Mouse (Mus musculus): ENCODE measurements around the gene Elp5. TPM values are rescaled to one million over a fixed set of nuclear protein-coding genes. Genes with fewer than 3 reads are reported as not detected.
A peak's percentile ranks its signal among the peaks of the same experiment; 100 is the strongest.
"Not testable (repeated sequence)": the region's sequence is repeated elsewhere in the genome, so short reads cannot be mapped to it uniquely, and the experiment has no call there.

Elp5 gene
- polyA plus RNA-seq, 1 experiment from 2014 or later: 92.6 TPM

DNA sequence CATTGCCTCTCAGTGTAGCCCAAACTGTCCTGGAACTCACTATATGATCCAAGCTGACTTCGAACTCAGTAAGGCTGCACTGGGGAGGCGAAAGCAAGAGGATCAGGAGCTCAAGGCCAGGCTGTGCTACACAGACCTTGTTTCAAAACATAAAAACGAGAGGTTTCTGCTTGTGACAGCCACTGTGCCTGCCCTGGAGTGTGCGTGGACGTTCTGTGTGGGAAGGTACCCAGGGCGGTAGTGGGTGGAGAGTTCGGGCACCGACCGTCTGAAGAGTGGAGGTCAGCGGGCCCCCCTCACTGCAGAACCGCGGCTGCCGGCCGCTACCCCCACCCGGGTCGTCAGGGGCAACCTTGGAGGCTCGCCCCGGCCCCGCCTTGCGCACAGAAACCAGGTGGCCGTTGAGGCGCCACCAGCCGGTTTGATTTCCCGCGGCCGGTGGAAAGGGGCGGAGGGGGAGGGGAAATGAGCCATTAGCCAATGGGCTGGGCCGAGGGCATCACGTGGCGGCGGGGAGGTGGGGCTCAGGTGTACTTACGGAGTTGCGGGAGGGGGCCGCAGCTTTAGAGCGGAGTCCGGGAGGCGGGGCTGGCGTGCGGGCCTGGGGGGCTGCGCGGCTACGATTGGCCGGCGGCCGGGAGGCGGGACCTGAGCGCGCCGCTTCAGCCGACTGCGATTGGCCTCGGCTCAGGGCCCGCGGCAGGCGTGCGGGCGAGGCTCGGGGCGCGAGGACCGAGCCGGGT is 47.0 kb downstream of the Elp5 start, which contains the start of gene Ybx2:
Gene Ybx2, plus strand, starts transcription at position 660 of the 743 bp plus-strand sequence.
- DNase-seq (ENCODE audit: low spot score): peak; percentile 91

- no peak for DNase-seq (ENCODE audit: low spot score)
Observed at GRCm38 (mm10) chr11:69934681-69935080, 47.6 kb downstream of the Elp5 start.

GRCm38 (mm10) chr11:69934169-69934568 is 48.1 kb downstream of the Elp5 start:
- DNase-seq (ENCODE audit: low spot score): peak; percentile 89

- no peak for DNase-seq (ENCODE audit: low spot score)
Observed at GRCm38 (mm10) chr11:69933066-69933465, 49.3 kb downstream of the Elp5 start.

GRCm38 (mm10) chr11:69932254-69932653 is 50.1 kb downstream of the Elp5 start:
- no peak for DNase-seq (ENCODE audit: low spot score)

- DNase-seq (ENCODE audit: low spot score): no peak
Observed at GRCm38 (mm10) chr11:69931769-69932168, 50.5 kb downstream of the Elp5 start.

DNA sequence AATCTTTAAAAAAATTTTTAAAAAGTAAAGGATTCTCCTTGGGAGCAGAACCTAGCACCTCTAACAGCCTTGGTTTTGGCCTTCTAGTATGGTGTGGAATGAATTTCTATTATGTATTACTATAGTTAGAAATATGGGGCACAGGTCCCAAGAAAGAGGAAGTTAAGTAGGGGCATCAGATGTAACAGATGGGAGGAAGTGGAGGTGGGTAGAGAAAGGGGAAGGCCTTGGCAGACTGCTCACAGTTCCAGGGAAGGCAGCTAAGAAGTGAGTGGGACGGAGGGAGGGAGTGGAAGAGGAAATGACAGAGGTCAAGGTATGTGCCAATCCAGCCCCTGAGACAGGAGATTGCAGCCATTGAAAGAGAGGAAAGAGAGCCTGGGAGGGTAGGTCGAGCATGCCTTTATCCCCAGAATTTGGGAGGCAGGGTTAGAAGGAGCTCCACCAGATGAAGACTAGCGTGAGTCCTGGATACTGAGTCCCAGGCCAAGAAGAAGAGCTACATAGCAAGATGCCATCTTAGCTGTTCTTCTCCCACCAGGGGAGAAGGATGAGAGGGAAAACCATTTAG is 51.3 kb downstream of the Elp5 start:
- peak; percentile 45 for DNase-seq (ENCODE audit: low spot score)

GRCm38 (mm10) chr11:69930176-69930575 is 52.1 kb downstream of the Elp5 start:
- not testable (repeated sequence) for DNase-seq (ENCODE audit: low spot score)

DNA sequence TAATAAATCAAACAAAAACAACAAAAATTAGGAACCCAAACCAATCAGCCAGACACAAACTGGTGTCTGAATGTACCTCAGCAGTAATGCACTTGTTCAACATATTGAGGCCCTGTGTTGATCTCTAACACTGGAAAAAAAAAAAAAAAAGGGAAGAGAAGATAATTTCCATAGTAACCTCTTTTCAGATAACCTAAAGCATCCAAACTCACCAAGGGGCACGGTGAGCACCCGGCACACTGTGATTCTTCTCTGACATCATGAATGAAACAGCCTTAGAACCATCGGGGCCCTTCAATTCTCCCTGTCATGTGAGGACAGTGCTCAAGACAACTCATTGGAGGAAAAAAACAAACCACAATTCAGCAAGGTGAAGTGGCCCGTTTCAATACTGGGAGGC is 52.6 kb downstream of the Elp5 start:
- no peak for DNase-seq (ENCODE audit: low spot score)

DNA sequence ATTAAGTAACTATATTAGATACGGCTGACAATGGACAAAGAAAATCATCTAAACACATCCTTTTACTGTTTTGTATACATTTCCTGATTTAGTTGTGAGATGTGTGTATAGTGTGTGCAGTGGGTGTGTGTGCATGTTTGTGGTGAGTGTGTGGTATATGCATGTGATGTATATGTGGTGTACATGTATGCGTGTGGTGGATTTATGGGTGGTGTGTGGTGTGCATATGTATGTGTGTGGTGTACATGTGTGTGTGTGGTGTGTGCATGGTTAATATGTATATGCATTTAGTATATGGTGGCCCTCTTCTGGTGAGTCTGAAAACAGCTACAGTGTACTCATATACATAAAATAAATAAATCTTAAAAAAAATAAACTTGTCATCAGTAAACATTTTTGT is 54.8 kb downstream of the Elp5 start:
- DNase-seq (ENCODE audit: low spot score): no peak

- DNase-seq (ENCODE audit: low spot score): no peak
Observed at GRCm38 (mm10) chr11:69922796-69923195, 59.5 kb downstream of the Elp5 start.

DNA sequence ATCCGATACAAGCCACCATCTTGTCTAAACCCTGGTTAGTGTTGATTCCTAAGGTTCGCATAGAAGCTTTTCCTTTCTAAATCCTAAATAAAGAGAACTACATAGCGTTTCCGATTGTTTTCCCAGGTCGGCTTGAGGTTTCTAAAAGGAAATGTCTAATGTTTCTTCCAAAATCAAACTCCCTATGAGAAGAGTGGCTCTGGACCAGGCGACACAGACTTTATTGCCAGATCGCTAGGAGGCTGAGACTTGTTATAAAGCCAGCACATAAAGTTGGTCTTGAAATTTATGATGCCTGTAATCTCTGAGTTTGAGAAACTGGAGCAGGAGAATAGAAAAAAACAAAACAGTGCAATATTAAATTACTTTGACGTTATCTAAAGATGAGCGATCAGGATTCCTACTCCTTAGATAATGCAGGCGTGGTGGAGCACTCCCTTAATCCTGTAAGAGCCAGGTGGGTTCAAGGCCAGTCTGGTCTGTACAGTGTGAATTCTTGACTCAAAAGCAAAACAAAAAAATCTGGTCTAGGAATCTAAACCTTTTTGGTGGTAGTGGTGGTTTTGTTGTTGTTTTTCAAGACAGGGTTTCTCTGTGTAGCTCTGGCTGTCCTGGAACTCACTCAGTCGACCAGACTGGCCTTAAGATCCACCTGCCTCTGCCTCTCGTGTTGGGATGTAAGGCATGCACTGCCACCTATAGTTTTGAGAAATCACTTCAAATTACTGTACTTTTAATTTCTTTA is 60.1 kb downstream of the Elp5 start:
- DNase-seq (ENCODE audit: low spot score): peak; percentile 34

GRCm38 (mm10) chr11:69921114-69922011 is 61.0 kb downstream of the Elp5 start, which contains the start of gene Eif5a:
Gene Eif5a, minus strand, starts transcription at chr11:69921958.
- peak; percentile 100 for DNase-seq (ENCODE audit: low spot score)

DNA sequence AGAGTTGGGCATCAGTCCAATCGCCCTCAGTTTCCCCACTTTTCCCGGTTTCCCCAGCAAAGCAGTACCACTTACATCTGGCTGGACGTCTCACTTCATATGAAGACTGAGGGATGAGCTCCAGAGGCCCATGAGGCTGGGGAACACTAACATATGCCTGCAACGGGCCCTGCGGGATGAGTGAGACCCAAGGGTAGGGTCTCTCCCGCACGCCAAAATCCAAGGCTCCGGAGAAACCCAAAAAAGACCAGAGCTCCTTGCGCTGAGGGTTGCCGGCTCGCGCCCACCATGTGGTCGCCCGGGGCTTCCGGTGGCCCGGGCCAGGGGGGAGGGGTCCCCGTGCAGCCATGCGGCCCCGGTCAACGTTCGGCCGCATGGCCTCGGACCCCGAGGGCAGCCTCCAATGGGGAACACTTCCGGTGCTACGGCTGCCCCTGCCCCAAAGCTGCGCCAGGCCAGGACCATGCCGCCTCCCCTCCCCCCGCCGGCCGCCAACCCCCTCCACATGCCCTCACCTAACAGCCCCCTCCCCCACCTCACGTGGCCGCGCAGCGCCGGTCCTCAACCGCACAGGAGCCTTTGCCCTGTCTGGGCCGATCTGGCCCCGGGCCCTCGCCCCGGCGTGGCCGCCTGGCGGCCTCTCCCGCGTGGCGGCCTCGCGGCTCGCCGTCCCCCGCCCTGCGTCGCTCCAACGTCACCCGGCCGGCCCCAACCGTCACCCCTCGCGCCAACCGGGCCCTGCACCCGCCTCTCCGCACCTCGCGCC is 61.9 kb downstream of the Elp5 start:
- DNase-seq (ENCODE audit: low spot score): peak; percentile 44

DNA sequence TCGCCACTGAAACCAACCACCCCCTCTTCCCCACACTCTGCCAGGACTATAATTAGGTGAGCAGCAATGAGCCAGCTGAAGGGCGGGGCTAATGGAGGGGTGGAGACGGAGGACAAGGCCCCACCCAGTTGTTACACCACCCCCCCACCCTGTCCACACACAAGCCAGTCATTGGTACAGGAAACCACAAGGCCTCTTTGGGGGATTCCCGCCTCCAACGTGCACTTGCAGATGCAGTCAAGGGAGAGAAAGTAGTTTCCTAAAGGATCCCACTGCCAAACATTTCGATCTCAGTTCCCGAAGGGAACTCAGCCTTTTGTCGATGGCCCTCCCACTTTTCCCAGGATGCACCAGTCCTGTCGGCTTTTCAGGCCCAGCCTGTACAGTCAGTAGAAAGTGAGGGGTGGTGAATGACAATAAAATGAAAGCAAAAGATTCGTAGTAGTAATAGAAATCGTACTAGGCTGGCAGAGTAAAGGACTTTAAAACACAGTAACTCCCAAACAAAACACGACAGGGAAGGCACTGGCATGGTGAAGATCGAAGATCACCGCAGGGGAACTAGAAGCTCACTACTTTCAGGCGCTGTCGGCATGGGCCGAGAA is 62.6 kb downstream of the Elp5 start:
- DNase-seq (ENCODE audit: low spot score): peak; percentile 78

DNA sequence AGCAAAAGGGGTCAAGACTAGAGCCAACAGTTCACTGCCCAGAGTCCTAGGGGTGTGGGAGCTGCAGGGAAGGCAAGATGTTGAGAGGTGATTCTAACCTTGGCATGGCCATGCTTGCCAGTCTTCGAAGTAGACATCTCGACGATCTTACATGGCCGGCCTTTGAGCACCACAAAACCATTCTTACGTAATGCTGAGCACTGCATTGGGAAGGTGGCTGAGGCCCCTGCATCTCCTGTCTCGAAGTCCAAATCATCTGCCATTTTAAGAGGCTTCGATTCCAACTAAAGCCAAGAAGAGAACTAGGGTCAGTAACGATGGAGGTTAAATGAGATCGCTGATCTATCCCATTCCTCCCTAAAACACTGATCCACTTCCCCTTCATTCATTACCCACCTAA is 63.3 kb downstream of the Elp5 start:
- no peak for DNase-seq (ENCODE audit: low spot score)

All from thymus, postnatal 0 days (tissue).